Mouse (Mus musculus): ENCODE results near the gene Gtf3c4.

Gene Gtf3c4

DNA sequence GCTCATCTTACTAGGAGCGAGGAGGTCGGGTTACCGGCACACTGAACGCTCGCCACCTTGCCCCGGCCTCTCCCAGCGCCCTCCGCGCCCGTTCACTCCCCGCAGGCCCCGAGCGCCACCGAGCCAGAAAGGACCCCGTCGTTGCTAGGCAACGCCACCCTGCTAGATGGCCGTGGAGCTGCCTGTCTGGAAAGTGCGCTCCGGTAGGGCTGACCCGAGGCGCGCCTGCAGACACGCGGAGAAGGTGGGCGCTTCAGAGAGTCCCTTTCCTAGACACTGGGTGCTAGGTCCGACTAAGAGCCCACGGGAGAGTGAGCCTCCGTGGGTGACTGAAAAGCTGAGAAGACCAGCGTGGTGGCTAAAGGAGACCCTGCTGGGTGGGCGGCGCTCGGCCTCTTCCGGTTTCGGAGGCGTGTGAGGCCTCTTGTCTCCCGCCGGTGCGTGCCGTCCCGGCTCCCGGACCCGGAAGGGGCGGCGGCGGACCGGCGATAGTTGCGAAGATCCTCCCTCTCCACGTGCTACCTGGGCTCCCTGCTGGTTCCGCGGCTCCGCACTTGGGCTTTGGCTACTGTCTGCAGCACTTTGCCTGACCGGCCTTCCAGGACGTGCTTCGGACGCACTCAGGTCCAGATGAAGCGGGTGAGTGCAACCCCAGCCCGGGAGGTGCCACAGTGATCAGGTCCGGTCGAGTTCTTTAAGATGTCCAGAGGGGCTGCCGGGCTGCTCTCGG lies at the start of gene Gtf3c4, which contains the start of gene Ddx31:
Gtf3c4 (minus strand) TSS at position 139 of the 730 bp plus-strand sequence.
Ddx31 (plus strand) TSS at position 185 of the 730 bp plus-strand sequence.
- DNase-seq, result peak; percentile 96

DNA sequence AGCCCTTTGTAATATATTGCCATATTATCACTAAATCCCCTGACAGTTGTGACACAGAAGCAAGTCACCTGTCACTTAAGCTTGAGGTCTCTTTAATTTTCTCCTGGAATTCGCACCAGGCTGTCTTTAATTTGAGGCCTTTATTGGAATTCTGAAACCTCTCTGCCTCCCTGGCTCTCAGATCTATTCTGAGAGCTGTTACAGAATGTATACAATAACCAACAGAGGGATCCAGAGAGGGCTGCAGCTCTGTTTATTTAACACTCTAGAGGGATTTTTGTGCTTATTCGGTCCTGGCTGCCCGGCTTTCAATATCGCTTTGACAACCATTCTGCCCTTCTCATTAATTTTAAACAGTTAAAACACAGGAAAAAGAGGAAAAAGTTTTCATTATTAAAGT lies 44.8 kb upstream of the Gtf3c4 start:
- DNase-seq, result no peak

DNA sequence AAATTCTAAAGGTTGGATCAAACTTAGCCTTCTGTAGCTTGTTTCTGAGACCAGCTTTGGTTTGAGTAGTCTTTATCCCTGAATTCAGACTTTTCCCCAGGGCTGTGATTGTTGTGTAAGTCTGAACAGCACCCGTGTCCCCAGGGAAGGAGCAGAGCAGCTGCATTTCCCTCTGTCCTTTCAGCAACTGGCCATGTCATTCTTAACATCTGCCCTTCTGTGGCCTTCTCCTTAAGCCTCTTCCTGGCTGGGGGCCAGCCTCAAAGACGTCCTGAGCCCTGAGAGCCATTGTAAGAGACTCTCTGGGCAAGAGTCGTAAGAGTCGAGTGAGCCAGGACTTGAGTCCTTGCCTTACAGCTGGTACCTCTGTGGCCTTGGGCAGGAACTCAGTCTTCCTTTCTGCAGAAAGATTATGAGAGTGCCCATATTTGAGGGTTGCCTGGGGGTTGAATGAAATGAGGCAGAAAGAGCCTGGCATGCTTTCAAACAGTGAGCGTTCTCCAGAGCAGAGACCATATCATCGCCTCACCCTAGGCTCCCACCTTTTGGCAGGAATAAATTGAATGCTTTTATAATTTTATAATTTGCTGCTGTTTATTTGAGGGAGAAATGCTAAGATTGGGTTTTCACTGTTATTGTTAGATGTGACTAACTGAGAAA lies 42.8 kb upstream of the Gtf3c4 start:
- DNase-seq, result no peak

DNA sequence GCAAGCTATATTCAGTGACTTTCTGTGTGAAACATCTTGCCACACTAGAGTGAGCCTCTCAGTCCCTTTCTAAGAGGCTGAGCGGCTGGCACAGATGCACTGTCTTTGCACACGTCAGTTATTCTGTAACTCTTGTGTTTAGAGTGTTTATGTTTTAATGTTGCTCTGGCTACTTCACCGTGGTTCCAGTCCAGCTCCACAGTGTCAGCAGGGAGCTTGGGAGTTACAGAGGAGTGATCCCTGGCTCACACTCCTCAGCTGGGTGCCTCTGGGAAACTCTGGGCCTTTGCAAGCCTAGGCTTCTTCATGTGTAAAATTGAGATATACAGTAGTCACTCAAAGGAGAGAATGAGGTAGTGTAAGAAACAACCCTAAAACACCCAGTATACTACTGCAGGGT lies 41.9 kb upstream of the Gtf3c4 start:
- no peak for DNase-seq

GRCm38 (mm10) chr2:28881275-28881674 lies 41.1 kb upstream of the Gtf3c4 start:
- DNase-seq, result no peak

- no peak for DNase-seq
Measured at GRCm38 (mm10) chr2:28875554-28875953, 35.4 kb upstream of the Gtf3c4 start.

DNA sequence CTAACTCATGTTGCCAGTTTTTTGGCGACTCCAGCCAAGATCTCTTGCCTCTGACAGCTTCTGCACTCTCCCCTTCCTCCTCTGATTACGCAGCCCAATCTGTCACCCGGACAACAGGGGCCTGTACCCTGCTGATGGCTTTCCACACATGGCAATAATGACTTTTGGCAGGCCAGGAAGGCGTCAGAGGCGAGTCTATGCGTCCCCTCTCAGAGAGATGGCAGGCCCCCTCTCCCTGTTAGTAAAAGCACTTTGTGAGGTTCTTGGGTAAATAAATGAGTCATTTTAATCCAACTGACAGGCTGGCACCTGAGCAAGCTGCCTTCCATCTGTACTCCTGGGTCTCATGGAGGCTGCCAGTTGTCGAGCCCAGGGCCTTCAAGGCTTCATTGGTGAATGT lies 27.3 kb upstream of the Gtf3c4 start:
- no peak for DNase-seq

- no peak for DNase-seq
Measured at GRCm38 (mm10) chr2:28863857-28864256, 23.7 kb upstream of the Gtf3c4 start.

DNA sequence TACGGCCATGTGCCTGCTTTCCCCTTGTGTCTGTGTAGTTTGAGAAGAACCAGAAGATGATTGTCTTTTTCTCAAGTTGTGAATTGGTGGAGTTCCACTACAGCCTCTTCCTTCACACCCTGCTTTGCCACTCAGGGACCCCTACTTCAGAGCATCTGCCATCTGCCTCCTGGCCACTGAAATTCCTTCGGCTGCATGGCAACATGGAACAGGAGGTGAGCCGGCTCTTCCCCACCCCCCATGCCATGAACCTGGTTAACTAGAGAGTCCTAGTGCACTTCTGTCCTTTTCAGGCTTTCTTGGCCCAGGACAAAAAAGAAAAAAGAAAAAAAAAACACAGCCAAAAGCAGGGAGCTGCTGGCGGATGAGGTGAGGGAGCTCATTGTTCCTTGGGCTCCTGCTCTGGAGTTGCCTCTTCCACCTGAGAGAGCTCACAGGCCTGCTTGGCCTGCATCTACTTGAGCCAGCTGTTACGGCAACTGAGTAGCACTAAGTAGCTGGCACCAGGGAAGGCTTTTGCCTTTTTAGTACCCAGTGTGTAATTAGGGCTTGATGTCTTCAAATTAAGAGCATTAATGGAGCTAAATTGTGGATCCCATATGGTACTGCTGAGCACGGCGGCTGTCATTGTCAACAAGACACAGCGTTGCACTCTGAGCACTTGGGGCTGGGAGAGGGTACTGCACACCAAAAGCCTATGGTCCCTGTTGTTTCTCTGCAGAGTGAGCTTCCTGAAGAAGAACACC lies 20.7 kb upstream of the Gtf3c4 start:
- no peak for DNase-seq

DNA sequence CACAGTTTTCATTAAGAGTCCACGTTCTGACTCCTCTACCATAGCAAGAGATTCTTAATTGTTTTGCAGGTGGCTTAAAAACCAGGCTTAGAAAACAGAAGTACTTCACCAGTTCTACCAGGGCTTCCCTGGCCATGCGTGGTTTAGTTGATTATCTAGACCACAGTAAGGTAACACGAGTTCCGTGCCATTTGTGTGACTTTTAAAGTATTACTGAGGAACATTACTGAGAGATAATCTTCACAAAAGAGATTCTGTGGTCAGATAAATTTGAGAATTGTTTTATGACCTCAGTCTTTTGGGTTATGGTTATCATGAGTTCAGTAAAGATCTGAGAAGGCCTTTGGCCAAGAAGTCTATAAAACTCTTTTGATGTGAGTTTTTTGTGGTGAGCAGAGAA lies 19.1 kb upstream of the Gtf3c4 start:
- DNase-seq, result no peak

DNA sequence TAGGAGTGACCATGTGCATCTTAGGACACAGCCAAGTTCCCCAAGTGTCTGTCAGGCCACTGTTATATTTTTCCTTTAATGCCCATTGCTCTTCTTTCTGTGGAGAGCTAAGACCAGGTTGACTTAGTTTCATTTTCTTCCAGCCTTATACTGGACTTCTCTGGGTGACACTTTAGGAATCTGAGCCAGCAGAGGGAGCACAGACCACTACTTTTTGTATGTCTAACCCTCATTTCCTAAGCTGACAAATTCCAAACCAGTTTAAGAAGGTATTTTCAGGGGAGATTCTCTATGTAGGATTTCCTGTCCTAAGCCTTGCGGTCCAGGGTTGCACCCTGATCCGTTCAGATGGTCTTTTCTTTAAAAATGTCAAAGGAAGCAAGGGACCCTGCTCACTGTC lies 15.6 kb upstream of the Gtf3c4 start:
- no peak for DNase-seq

DNA sequence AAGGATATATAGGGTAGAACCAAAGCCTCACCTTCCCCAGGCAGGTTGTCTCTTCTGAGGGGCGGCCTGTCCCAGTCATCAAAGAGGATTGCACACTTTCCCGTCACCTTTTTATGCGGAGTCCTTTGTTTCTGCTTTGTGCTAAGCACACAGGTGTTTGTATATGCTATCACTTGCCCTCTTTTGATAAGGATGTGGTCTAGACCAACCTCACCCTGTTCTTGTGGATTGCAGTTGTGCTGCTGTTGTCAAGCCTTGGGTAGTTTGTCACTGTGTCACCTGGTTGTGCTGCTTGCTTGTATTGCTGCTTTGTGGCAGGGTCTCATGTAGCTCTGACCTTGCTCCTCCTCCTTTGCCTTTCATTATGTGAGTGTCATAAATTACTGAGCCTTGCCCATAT lies 12.4 kb upstream of the Gtf3c4 start:
- no peak for DNase-seq

DNA sequence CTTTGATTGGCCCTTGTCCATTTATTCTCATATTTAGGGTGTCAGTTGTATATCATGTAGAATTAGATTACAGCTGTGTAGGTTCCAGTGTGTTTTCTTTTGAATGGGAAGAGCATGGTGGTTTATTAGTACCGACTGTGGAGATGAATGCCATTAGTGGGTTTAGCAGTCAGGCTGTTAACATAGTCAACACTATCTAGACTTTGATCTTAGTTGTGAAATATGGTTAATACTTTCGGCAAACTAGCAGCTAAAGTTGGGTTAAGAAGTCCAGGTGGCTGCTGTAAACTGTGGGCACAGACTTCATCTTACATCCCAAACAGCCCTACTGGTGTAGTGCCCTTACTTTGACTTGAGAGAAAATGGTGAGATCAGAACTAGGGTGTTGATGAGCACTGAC lies 8.7 kb upstream of the Gtf3c4 start:
- DNase-seq, result no peak

DNA sequence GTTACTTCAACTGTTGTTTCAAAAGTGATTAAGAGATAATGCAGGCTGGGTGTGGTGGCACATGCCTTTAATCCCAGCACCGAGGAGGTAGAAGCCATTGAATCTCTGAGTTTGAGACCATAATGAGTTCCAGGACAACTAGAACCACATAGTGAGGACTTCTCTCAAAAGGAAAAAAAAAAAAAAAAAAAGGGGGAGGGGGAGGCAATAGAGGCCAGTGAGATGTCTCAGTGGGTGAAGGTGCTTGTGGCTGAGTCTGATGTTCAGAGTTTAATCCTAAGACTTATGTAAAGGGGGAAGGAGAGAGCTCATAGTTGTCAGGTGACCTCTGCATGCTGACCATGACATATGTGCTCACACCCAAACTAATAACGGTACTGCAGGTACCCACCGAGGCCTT lies 1.9 kb upstream of the Gtf3c4 start:
- DNase-seq, result no peak

- peak; percentile 66 for DNase-seq
Measured at GRCm38 (mm10) chr2:28839501-28840221, 499 bp downstream of the Gtf3c4 start.

DNA sequence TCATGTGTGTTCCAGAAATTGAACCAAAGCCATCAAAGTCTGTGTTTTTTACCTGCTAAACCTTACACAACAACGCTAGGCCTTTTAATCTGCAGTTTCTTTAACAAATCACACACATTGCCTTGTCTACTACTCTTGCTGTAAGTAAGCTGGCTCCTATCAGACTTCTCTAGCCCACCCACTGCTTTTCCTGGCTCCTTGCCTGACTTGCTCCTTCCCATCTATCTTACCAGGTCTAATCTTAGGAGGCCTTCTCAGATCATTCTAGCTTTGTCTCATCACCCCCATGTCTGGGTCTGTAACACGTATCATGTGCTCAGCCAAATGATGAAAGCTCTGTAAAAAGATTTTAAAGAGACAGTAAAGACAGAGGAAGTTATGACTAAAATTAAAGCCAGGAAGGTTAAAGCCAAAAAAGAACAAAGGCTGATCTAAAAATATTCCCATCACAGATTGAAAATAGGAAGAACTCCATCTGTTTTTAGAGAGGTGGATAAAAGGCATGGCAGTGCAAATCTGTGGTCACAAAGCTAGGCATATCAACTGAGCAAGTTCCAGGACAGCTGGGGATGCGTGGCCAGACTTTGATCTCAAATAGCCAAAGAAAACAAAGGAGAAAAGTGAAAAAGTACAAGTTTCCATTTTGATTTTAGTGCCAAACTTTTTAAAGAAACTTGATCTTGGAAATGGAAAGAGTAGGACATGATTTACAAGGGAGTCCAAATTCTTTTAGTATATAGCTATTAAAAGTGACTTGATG lies 3.8 kb downstream of the Gtf3c4 start:
- no peak for DNase-seq

GRCm38 (mm10) chr2:28829265-28829664 lies 10.9 kb downstream of the Gtf3c4 start:
- DNase-seq, result no peak

GRCm38 (mm10) chr2:28818866-28819265 lies 21.3 kb downstream of the Gtf3c4 start:
- DNase-seq, result no peak

- DNase-seq, result no peak
Measured at GRCm38 (mm10) chr2:28810260-28811013, 29.7 kb downstream of the Gtf3c4 start.

GRCm38 (mm10) chr2:28808841-28809240 lies 31.3 kb downstream of the Gtf3c4 start:
- DNase-seq, result no peak

GRCm38 (mm10) chr2:28803406-28803805 lies 36.8 kb downstream of the Gtf3c4 start:
- no peak for DNase-seq

GRCm38 (mm10) chr2:28799575-28799974 lies 40.6 kb downstream of the Gtf3c4 start:
- DNase-seq, result no peak

Measured in liver (tissue).